Mouse (Mus musculus) small intestine, adult 2 months (tissue): ENCODE data around the gene Tmem63a.

Experiments used
- CTCF ChIP-seq: fragments of 200-500 bp; IDR thresholded peaks from 2 replicates; pipeline ENCODE4 v1.5.1; 2012; ENCODE audit warnings: low read depth, mild to moderate bottlenecking, control low read depth, inconsistent platforms, low read length, moderate library complexity, mixed read lengths; ENCODE audit not compliant: insufficient replicate concordance, insufficient read length; ENCODE audit errors: extremely low read depth
- POLR2A ChIP-seq: fragments of 200-500 bp; IDR thresholded peaks from 2 replicates; pipeline ENCODE4 v1.6.1; 2012; ENCODE audit warnings: low read depth, mild to moderate bottlenecking, control low read depth, inconsistent platforms, low read length, moderate library complexity

DNA sequence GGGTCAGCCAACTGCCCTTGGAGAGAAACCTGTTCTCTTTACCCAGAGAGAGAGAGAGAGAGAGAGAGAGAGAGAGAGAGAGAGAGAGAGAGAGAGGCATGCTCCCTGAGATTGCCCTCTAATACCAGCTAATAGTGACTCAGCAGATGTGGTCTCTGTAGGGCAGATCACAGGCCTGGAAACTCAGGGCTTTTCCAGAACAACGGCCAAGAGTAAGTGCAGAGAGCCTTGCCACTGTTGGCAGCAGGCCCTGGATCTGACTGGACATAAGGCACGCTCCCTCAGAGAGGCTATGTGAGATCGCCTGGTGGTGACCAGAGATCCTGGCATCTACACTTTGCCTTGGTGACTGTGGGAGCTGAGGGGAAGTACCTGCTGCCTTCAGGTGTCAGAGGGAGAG, 67.6 kb downstream of the Tmem63a start:
- TF ChIP-seq POLR2A (no peak), CTCF (no peak)
